Mouse (Mus musculus) intestine, embryonic 16.5 days (tissue): ENCODE measurements around the gene Cep63. TPM values are rescaled to one million over a fixed set of nuclear protein-coding genes. Genes with fewer than 3 reads are reported as not detected.

Source experiments
- ATAC-seq: fragments of 200-750 bp; cut with Nextera tagmentation; 2 replicates; pipeline ENCODE4 v1.8.0; 2017; ENCODE audit warnings: moderate TSS enrichment, moderate library complexity
- H3K27ac ChIP-seq: fragments of 300-500 bp; sonication (generic); 2 replicates; pipeline ENCODE4 v1.5.1; 2014; ENCODE audit warnings: mild to moderate bottlenecking, low read length
- H3K27me3 ChIP-seq: fragments of 300-500 bp; sonication (generic); replicated peaks from 2 replicates; pipeline ENCODE4 v1.6.1; 2014; ENCODE audit warnings: low read length, control low read depth, mixed read lengths; ENCODE audit not compliant: control insufficient read depth, insufficient read depth
- H3K36me3 ChIP-seq: fragments of 300-500 bp; sonication (generic); 2 replicates; pipeline ENCODE4 v1.6.1; 2014; ENCODE audit warnings: low read length, control low read depth; ENCODE audit not compliant: control insufficient read depth, insufficient read depth
- H3K4me1 ChIP-seq: fragments of 300-500 bp; sonication (generic); 2 replicates; pipeline ENCODE4 v1.6.1; 2014; ENCODE audit warnings: low read length, control low read depth, mixed read lengths; ENCODE audit not compliant: control insufficient read depth, insufficient read depth
- H3K4me2 ChIP-seq: fragments of 300-500 bp; sonication (generic); 2 replicates; pipeline ENCODE4 v1.6.1; 2014; ENCODE audit warnings: low read depth, low read length, control low read depth
- H3K4me3 ChIP-seq: fragments of 300-500 bp; sonication (generic); 2 replicates; pipeline ENCODE4 v1.5.1; 2014; ENCODE audit warnings: mild to moderate bottlenecking, low read length
- H3K9ac ChIP-seq: fragments of 300-500 bp; sonication (generic); 2 replicates; pipeline ENCODE4 v1.6.1; 2014; ENCODE audit warnings: low read depth, low read length
- H3K9me3 ChIP-seq: fragments of 300-500 bp; sonication (generic); 2 replicates; pipeline ENCODE4 v1.6.1; 2016; ENCODE audit warnings: low read length, control low read depth; ENCODE audit not compliant: control insufficient read depth
- WGBS: fragments of 180-500 bp; shearing (Covaris S2); extraction: QIAGEN DNeasy Blood & Tissue Kit; methylation state at CpG from one replicate; pipeline ENCODE4 v1.1.7; 2014; 5-methylcytosine and 5-hydroxymethylcytosine counted together
- polyA plus RNA-seq: library from polyadenylated mRNA; unstranded; fragments of >200 nt; fragmentation: Nextera tagmentation; extraction: Ambion mirVana; gene quantifications from 2 replicates; pipeline ENCODE4 v1.2.1, GENCODE M21; 2015

Cep63 gene
- polyA plus RNA-seq, 1 experiment from 2014 or later: 43.2 TPM

DNA sequence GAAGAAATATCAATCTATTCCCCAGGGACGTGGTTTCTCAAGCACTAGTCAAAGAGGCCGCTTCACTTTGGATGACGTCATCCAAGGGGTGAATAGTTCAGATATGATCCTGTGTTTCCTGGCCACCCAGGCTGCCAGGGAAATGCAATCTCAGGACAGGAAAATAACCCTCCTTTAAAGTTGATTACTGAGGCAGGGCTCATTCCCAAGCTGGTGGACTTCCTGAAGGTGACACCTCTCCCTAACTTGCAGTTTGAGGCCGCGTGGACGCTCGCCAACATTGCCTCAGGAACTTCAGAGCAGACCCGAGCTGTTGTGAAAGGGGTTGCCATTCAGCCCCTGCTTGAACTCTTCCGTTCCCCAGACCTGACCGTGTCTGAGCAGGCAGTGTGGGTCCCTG is 74.6 kb downstream of the Cep63 start:
- Histone ChIP-seq H3K9ac (no peak overlapping the region), H3K36me3 (no peaks in the 10 kb centered on the region), H3K4me1 (no peaks in the 10 kb centered on the region), H3K9me3 (no peaks in the 10 kb centered on the region), H3K27me3 (peaks cover 4% of the 10 kb centered on the region), H3K27ac (no peak overlapping the region), H3K4me3 (no peak overlapping the region), H3K4me2 (no peak overlapping the region)
- WGBS: 55% methylated on average over 10 of the region's 10 CpGs
- ATAC-seq: no peak

DNA sequence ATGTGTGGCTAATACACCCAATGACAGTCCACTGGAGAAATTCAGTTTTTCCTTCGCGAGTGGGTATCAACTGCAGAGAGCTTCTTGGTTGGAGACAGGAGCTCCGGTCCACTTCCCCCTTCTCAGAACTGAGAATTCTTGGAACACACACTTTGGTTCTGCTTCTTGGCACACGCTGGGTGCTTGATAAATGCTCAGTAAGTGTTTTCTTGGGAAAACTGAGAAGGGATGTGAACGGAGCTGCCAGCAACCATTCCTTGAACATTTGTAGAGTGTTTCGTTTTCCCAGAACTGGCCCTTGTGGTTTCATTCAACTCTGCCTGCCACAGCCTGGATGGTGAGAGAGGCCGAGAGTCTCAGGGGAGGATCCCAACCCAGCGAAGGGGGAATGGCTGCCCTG is 77.1 kb downstream of the Cep63 start:
- 75% methylated on average over 8 of the region's 8 CpGs for WGBS
- Histone ChIP-seq H3K27me3 (peaks cover 5% of the 10 kb centered on the region), H3K27ac (no peak overlapping the region), H3K9ac (no peak overlapping the region), H3K4me1 (peaks cover 5% of the 10 kb centered on the region), H3K4me2 (no peak overlapping the region), H3K36me3 (no peaks in the 10 kb centered on the region), H3K9me3 (no peaks in the 10 kb centered on the region), H3K4me3 (no peak overlapping the region)
- ATAC-seq: no peak

DNA sequence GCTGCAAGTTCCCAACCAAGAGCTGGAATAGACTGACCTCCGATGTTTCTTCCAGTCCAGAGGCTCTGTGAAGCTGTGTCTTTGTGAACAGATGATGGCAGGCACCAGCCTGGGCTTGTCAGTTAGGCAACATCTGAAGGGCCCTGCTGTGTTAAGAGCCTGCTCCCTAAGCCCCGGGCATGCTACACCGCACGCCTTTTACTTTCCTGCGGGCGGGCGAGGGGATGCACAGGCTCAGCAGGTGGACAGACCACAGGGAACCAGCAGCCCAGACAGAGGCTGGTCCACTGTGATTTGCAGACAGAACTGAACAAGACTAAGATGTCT is 79.3 kb downstream of the Cep63 start:
- no peaks in the 10 kb centered on the region for H3K9me3 ChIP-seq
- WGBS: 82% methylated on average over 7 of the region's 7 CpGs
- no peaks in the 10 kb centered on the region for H3K36me3 ChIP-seq
- H3K4me2 ChIP-seq: no peak overlapping the region
- H3K4me1 ChIP-seq: peaks cover 7% of the 10 kb centered on the region
- ATAC-seq: no peak
- H3K4me3 ChIP-seq: no peak overlapping the region
- no peak overlapping the region for H3K9ac ChIP-seq
- no peak overlapping the region for H3K27ac ChIP-seq
- peaks cover 5% of the 10 kb centered on the region for H3K27me3 ChIP-seq

DNA sequence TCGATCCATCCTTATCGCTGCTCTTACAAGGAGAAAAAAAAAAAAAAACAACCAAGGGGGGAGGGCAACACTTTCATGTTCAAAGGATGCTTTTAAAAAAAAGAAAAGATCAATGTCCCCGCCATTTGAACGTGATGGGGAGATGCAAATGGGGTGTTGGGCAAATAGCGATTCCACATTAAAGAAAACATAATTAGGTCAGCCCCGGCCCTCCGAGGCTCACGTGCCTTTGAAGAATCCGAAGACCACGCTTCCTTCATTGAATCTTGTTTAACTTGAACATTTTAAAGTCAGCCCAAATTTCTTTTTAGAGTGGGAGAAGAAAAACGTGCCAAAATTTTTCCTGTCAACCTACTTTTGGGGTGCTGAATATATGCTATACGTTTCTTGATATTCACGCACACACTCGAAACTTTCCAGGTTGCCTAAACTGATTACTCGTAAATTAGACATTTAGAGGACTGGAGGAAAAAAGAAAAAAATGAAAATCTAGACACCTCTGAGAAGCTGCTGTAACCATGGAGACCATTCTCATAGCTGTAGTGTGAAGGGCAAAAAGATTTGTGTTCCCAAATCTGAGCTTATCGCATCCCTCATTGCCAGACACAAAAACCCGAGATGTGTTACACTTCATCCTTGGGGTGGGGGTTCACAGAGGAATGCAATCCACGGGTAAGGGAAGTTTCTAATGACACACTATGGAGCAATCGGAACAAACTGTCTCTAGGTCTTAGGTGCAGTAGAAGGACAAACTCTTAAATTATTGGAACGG is 79.9 kb downstream of the Cep63 start:
- ATAC-seq: no peak
- WGBS: 67% methylated on average over 20 of the region's 20 CpGs
- H3K4me2 ChIP-seq: no peak overlapping the region
- H3K36me3 ChIP-seq: no peaks in the 10 kb centered on the region
- H3K9ac ChIP-seq: no peak overlapping the region
- no peak overlapping the region for H3K27ac ChIP-seq
- peaks cover 7% of the 10 kb centered on the region for H3K4me1 ChIP-seq
- no peak overlapping the region for H3K4me3 ChIP-seq
- no peaks in the 10 kb centered on the region for H3K9me3 ChIP-seq
- peaks cover 5% of the 10 kb centered on the region for H3K27me3 ChIP-seq

DNA sequence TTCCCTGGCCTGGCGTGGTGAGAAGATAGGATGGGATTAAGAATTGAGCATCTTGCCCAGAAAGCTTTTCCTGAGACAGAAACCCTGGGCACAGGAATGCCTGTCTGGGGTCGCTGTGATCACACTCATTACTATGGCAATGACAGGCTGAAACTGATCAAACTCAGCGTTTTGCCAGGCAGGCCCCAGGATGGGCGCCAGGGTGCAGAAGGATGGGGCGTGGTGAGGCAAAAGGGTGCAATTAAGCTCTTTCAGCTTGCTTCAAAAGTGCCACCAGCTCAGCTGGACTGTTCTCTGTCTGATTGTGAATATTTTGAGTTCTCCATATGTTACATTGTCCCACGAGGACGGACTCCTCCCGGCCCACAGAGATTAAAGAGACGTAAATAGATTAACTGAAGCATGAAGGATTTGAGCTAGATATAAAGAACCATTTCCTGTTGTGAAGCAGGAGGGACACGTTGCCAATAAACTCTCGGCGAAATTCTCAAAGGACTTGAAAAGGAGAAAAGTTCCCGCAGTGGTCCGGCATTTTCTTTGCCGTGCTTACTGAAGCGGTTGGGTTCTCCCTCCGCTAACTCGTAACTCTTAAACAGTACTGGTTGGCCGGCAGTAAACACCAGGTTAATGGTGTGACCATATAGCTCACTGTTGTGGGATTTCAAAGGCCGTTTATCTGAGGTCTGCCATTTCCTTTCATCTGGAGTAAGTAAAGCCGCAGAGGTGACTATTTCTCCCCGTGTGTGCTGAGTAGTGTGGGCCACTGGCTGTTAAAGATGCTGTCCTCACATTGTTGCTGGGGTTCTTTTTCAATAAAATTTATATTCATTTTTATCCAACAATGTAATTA is 80.7 kb downstream of the Cep63 start:
- Histone ChIP-seq H3K36me3 (no peaks in the 10 kb centered on the region), H3K9ac (no peak overlapping the region), H3K4me3 (no peak overlapping the region), H3K4me1 (peaks cover 7% of the 10 kb centered on the region), H3K27me3 (peaks cover 5% of the 10 kb centered on the region), H3K9me3 (no peaks in the 10 kb centered on the region), H3K4me2 (no peak overlapping the region), H3K27ac (no peak overlapping the region)
- ATAC-seq: no peak
- WGBS: 34% methylated on average over 22 of the region's 22 CpGs

DNA sequence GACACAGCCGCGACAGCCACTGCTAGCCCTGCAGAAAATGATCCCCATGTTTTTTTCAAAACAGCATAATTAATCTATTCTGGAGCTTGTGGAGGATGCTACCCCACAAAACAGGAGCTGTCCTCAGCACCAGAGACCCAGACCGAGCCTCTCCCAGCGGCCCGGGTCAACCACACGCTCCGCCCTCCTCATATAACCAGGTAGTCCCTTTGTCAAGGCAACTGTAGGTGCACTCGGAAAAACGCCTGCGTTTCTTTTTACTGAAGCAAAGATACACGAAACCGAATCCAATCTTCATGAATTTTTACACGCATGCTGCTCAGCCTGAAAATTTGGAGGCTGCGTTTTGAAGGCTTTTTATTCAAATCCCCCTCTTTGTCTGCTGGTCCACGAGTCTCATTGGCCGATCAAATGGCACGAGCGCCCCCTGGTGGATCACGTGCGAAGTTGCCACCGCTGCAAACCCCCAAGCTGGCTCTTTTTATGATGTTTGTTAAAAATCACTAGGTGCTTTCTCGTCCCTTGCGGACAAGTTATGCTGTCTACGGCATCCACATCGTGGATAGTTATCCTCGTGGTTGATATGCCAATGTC is 81.5 kb downstream of the Cep63 start:
- WGBS: under 1% methylated on average over 26 of the region's 26 CpGs
- peaks cover 7% of the 10 kb centered on the region for H3K4me1 ChIP-seq
- ATAC-seq: peak; percentile 90
- no peaks in the 10 kb centered on the region for H3K36me3 ChIP-seq
- H3K27me3 ChIP-seq: peaks cover 5% of the 10 kb centered on the region
- no peaks in the 10 kb centered on the region for H3K9me3 ChIP-seq
- peak overlapping the region; percentile 44 for H3K4me3 ChIP-seq
- H3K4me2 ChIP-seq: peak overlapping the region; percentile 72
- no peak overlapping the region for H3K27ac ChIP-seq
- H3K9ac ChIP-seq: no peak overlapping the region; the same call in 1 of the 2 replicates

DNA sequence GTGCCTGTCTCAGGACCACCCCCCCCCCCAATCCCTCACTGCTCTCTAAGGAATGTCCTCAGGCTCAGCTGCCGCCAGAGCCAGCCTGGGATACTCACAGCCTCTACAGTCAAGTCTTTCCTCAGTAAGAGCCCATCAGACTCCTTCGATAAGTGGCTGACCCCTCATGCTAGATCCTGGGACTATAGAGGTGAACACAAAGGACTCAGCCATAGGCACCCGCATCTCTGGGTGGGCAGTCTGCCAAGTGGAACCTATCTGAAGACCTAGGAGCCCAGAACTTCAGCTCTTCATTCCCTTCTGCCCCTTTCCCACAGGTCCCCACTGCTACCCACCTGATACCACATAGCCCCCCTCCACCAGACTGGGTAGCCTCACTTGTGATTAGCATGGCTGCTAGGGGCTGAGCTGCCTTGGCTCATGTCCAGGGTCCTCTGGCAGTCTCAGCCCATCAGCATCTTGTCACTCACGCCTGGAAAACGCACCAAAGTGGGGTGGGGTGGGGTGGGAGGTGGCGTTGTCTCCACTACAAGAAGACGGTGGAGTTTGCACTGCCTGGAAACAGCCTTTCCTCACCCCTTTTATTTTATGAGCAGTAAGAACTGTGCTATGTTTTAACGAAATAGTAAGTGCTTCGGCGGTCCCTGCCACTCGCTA is 82.1 kb downstream of the Cep63 start:
- Histone ChIP-seq H3K27me3 (peaks cover 5% of the 10 kb centered on the region), H3K4me2 (peak overlapping the region; percentile 72), H3K4me3 (peak overlapping the region; percentile 44), H3K27ac (no peak overlapping the region), H3K9ac (no peak overlapping the region; the same call in 1 of the 2 replicates), H3K9me3 (no peaks in the 10 kb centered on the region), H3K4me1 (peaks cover 7% of the 10 kb centered on the region), H3K36me3 (no peaks in the 10 kb centered on the region)
- 21% methylated on average over 11 of the region's 11 CpGs for WGBS
- peak; percentile 42; the same call in 1 of the 2 replicates for ATAC-seq

DNA sequence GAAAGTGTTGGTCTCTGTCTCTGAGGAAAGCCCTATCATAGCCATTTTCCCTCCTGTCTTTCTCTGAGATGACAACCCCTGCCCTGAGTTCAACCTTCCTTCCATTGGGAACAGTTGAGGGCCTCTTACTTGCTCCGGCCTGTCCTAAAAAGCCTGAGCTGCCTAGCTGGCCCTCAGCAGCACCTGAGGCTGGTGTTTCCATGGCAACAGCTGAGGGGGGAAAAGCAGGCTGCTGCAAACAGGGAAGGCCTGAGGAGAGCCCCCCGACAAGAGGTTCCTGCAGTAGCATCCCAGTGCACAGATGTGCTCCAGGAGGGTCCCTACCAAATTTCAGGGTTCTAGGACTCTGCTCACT is 82.6 kb downstream of the Cep63 start:
- WGBS: 68% methylated on average over 2 of the region's 2 CpGs
- Histone ChIP-seq H3K4me1 (peaks cover 7% of the 10 kb centered on the region), H3K9me3 (no peaks in the 10 kb centered on the region), H3K27me3 (peaks cover 5% of the 10 kb centered on the region), H3K27ac (no peak overlapping the region), H3K4me2 (no peak overlapping the region), H3K4me3 (no peak overlapping the region), H3K36me3 (no peaks in the 10 kb centered on the region), H3K9ac (no peak overlapping the region)
- ATAC-seq: no peak

DNA sequence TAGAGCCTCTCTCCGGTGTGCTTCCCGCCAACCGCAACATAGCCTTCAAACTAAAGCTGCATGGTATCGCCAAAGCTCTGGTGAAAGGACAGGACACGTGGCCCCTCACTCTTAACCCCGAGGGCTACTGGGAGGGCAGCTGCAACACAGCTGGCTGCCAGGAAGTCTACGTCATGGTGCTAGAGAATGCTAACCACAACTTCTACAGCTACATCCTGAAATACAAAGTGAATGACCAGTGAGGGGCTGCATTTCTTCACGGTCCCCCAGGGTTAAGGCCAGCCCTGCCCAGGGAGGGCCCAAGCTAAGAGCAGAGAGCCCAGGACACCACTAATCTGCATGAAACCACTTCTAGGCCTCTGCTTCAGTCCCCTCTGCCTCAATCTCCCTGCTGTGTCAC is 83.8 kb downstream of the Cep63 start:
- Histone ChIP-seq H3K27ac (no peak overlapping the region), H3K9me3 (no peaks in the 10 kb centered on the region), H3K4me3 (no peak overlapping the region), H3K4me2 (no peak overlapping the region), H3K27me3 (peaks cover 5% of the 10 kb centered on the region), H3K4me1 (peaks cover 7% of the 10 kb centered on the region), H3K9ac (no peak overlapping the region), H3K36me3 (no peaks in the 10 kb centered on the region)
- 73% methylated on average over 8 of the region's 8 CpGs for WGBS
- no peak for ATAC-seq
